Mouse (Mus musculus) hindbrain, postnatal 0 days (tissue): ENCODE measurements around the gene Arrb2. TPM values are rescaled to one million over a fixed set of nuclear protein-coding genes. Genes with fewer than 3 reads are reported as not detected.

ENCODE experiments used
- ATAC-seq: fragments of 200-750 bp; cut with Nextera tagmentation; 2 replicates; pipeline ENCODE4 v1.8.0; 2017; ENCODE audit warnings: mild to moderate bottlenecking, moderate TSS enrichment, moderate library complexity
- DNase-seq: peaks from one replicate; pipeline ENCODE4 v3.0.0-alpha.2; 2015; ENCODE audit warnings: low spot score
- H3K27ac ChIP-seq: fragments of 300-500 bp; sonication (generic); 2 replicates; pipeline ENCODE4 v1.5.1; 2014; ENCODE audit warnings: mild to moderate bottlenecking
- H3K27me3 ChIP-seq: fragments of 300-500 bp; sonication (generic); 2 replicates; pipeline ENCODE4 v1.6.1; 2014; ENCODE audit warnings: low read length, mixed read lengths; ENCODE audit not compliant: insufficient read depth
- H3K36me3 ChIP-seq: fragments of 300-500 bp; sonication (generic); 2 replicates; pipeline ENCODE4 v1.6.1; 2014; ENCODE audit warnings: low read length, mixed read lengths; ENCODE audit not compliant: insufficient read depth
- H3K4me1 ChIP-seq: fragments of 300-500 bp; sonication (generic); 2 replicates; pipeline ENCODE4 v1.6.1; 2014; ENCODE audit warnings: antibody characterized with exemption, low read length, mixed read lengths; ENCODE audit not compliant: insufficient read depth
- H3K4me2 ChIP-seq: fragments of 300-500 bp; sonication (generic); 2 replicates; pipeline ENCODE4 v1.6.1; 2014; ENCODE audit warnings: low read depth, mild to moderate bottlenecking, low read length, moderate library complexity, mixed read lengths
- H3K4me3 ChIP-seq: fragments of 300-500 bp; sonication (generic); 2 replicates; pipeline ENCODE4 v1.5.1; 2014; ENCODE audit warnings: low read length
- H3K9ac ChIP-seq: fragments of 300-500 bp; sonication (generic); replicated peaks from 2 replicates; pipeline ENCODE4 v1.6.1; 2014; ENCODE audit warnings: mild to moderate bottlenecking, low read length, moderate library complexity, mixed read lengths
- H3K9me3 ChIP-seq: fragments of 300-500 bp; sonication (generic); 2 replicates; pipeline ENCODE4 v1.6.1; 2016; ENCODE audit warnings: low read length, mixed read lengths
- CTCF ChIP-seq: IDR thresholded peaks from 2 replicates; pipeline ENCODE4 v1.5.1; 2016; ENCODE audit warnings: antibody characterized with exemption, control low read depth, low read depth
- WGBS: fragments of 180-500 bp; shearing (Covaris S2); extraction: QIAGEN DNeasy Blood & Tissue Kit; methylation state at CpG from one replicate; pipeline ENCODE4 v1.1.7; 2014; 5-methylcytosine and 5-hydroxymethylcytosine counted together
- microRNA-seq, 2 experiments: library from miRNA; unstranded; fragments of <30 nt; microRNA quantifications; one replicate each; pipeline ENCODE4; 2016
- polyA plus RNA-seq: library from polyadenylated mRNA; unstranded; fragments of >200 nt; fragmentation: Nextera tagmentation; extraction: Ambion mirVana; gene quantifications from 2 replicates; pipeline ENCODE4 v1.2.1, GENCODE M21; 2015
- total RNA-seq: library from RNA; depleted of rRNA; stranded (reverse); fragments of >200 nt; gene quantifications from 2 replicates; pipeline ENCODE4 v1.2.3, GENCODE M21; 2014; rRNA removed

The Arrb2 gene
- total and polyA plus RNA-seq, 2 experiments from 2014 or later: 56.3 to 106 TPM

DNA sequence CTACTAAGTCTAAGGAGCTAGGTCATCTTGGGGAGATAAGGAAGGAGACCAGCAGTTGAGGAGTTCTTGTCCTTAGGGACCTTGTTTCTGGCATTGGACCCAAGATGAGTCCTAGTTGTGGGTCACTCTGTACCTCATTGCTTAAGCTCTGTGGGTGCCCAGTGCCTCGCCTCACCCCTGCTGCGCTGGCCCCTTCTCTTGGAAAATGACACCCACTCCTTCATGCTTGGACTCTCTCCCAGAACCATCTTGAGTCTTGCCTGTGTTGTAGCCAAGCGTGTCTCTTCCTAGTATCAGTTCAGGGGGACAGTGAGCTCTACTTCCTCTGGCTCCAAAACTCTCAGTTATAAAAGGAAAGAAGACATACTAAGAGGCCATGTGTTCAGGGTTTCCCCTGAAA lies 56.7 kb downstream of the Arrb2 start:
- Histone ChIP-seq H3K27me3 (no peaks in the 10 kb centered on the region), H3K9ac (no peak overlapping the region), H3K27ac (no peak overlapping the region), H3K4me3 (no peak overlapping the region), H3K4me1 (no peaks in the 10 kb centered on the region), H3K9me3 (no peaks in the 10 kb centered on the region), H3K4me2 (no peak overlapping the region), H3K36me3 (no peaks in the 10 kb centered on the region)
- TF ChIP-seq CTCF: no peak
- ATAC-seq: no peak
- DNase-seq: no peak
- 87% methylated on average over 3 of the region's 3 CpGs for WGBS

GRCm38 (mm10) chr11:70489684-70490083 lies 57.2 kb downstream of the Arrb2 start:
- Histone ChIP-seq H3K27me3 (no peaks in the 10 kb centered on the region), H3K9me3 (no peaks in the 10 kb centered on the region), H3K27ac (no peak overlapping the region), H3K9ac (no peak overlapping the region), H3K4me2 (no peak overlapping the region), H3K4me1 (no peaks in the 10 kb centered on the region), H3K4me3 (no peak overlapping the region), H3K36me3 (no peaks in the 10 kb centered on the region)
- ATAC-seq (no peak), DNase-seq (no peak)
- WGBS: 87% methylated on average over 6 of the region's 6 CpGs
- TF ChIP-seq CTCF: no peak

Small RNA genes within 50 kb of the gene (microRNA-seq; reads per million reads assigned to microRNA genes)
- gene Mir7115: 0.53 to 0.72 reads per million in 2 experiments

Other genes starting within 250 kb of the Arrb2 start
- gene Slc16a11, start 219.9 kb upstream of the Arrb2 start, total RNA-seq: 13.4 and 23.7 TPM in 2 replicates
- 12.9 and 14.3 TPM in 2 replicates for gene Slc16a11, start 219.9 kb upstream of the Arrb2 start, polyA plus RNA-seq
- gene Slc16a13, start 211.6 kb upstream of the Arrb2 start, total RNA-seq: 15.3 and 17.2 TPM in 2 replicates
- gene Slc16a13, start 211.6 kb upstream of the Arrb2 start, polyA plus RNA-seq: 9.4 and 10.8 TPM in 2 replicates
- 4.9 and 5.0 TPM in 2 replicates for gene Bcl6b, start 202.8 kb upstream of the Arrb2 start, total RNA-seq
- gene Bcl6b, start 202.8 kb upstream of the Arrb2 start, polyA plus RNA-seq: 2.4 and 2.7 TPM in 2 replicates
- gene 0610010K14Rik, start 194.7 kb upstream of the Arrb2 start, total RNA-seq: 61.6 and 96.0 TPM in 2 replicates
- 172 and 185 TPM in 2 replicates for gene 0610010K14Rik, start 194.7 kb upstream of the Arrb2 start, polyA plus RNA-seq
- 1.9 and 2.8 TPM in 2 replicates for gene Gm21988, start 192.8 kb upstream of the Arrb2 start, total RNA-seq
- gene Gm21988, start 192.8 kb upstream of the Arrb2 start, polyA plus RNA-seq: 14.2 and 15.2 TPM in 2 replicates
- 85.4 and 88.6 TPM in 2 replicates for gene Rnasek, start 192.8 kb upstream of the Arrb2 start, total RNA-seq
- 597 and 610 TPM in 2 replicates for gene Rnasek, start 192.8 kb upstream of the Arrb2 start, polyA plus RNA-seq
- 0.16 and 0.36 TPM in 2 replicates for gene Alox12, start 177.3 kb upstream of the Arrb2 start, total RNA-seq
- 0.32 and 0.49 TPM in 2 replicates for gene Alox12, start 177.3 kb upstream of the Arrb2 start, polyA plus RNA-seq
- gene Alox12e, start 110.0 kb upstream of the Arrb2 start, total RNA-seq: not detected in 2 replicates
- 0.08 and 0.09 TPM in 2 replicates for gene Alox12e, start 110.0 kb upstream of the Arrb2 start, polyA plus RNA-seq
- gene Alox15, start 80.6 kb upstream of the Arrb2 start, total RNA-seq: not detected in 2 replicates
- gene Alox15, start 80.6 kb upstream of the Arrb2 start, polyA plus RNA-seq: 0.09 TPM in 1 of 2 replicates, not detected in the other
- 33.7 and 57.5 TPM in 2 replicates for gene Pelp1, start 22.6 kb upstream of the Arrb2 start, total RNA-seq
- 23.6 and 25.5 TPM in 2 replicates for gene Pelp1, start 22.6 kb upstream of the Arrb2 start, polyA plus RNA-seq
- gene Med11, start 19.3 kb downstream of the Arrb2 start, total RNA-seq: 22.9 and 23.7 TPM in 2 replicates
- 29.3 and 30.5 TPM in 2 replicates for gene Med11, start 19.3 kb downstream of the Arrb2 start, polyA plus RNA-seq
- 0.11 and 1.2 TPM in 2 replicates for gene Zmynd15, start 26.8 kb downstream of the Arrb2 start, total RNA-seq
- 0.39 and 0.96 TPM in 2 replicates for gene Zmynd15, start 26.8 kb downstream of the Arrb2 start, polyA plus RNA-seq
- 2.8 and 3.3 TPM in 2 replicates for gene Cxcl16, start 27.3 kb downstream of the Arrb2 start, total RNA-seq
- gene Cxcl16, start 27.3 kb downstream of the Arrb2 start, polyA plus RNA-seq: 3.4 and 4.1 TPM in 2 replicates
- gene Tm4sf5, start 72.6 kb downstream of the Arrb2 start, total RNA-seq: 4.9 and 17.1 TPM in 2 replicates
- 6.9 and 8.6 TPM in 2 replicates for gene Tm4sf5, start 72.6 kb downstream of the Arrb2 start, polyA plus RNA-seq
- not detected in 2 replicates for gene Vmo1, start 82.0 kb downstream of the Arrb2 start, total RNA-seq
- gene Vmo1, start 82.0 kb downstream of the Arrb2 start, polyA plus RNA-seq: not detected in 2 replicates
- gene Gltpd2, start 86.6 kb downstream of the Arrb2 start, total RNA-seq: not detected in 2 replicates
- 0.24 and 0.31 TPM in 2 replicates for gene Gltpd2, start 86.6 kb downstream of the Arrb2 start, polyA plus RNA-seq
- gene Psmb6, start 92.7 kb downstream of the Arrb2 start, total RNA-seq: 409 and 504 TPM in 2 replicates
- 829 and 887 TPM in 2 replicates for gene Psmb6, start 92.7 kb downstream of the Arrb2 start, polyA plus RNA-seq
- not detected in 2 replicates for gene Gm40193, start 100.3 kb downstream of the Arrb2 start, total RNA-seq
- not detected in 2 replicates for gene Gm40193, start 100.3 kb downstream of the Arrb2 start, polyA plus RNA-seq
- gene Pld2, start 107.4 kb downstream of the Arrb2 start, total RNA-seq: 46.0 and 64.3 TPM in 2 replicates
- 17.7 and 19.1 TPM in 2 replicates for gene Pld2, start 107.4 kb downstream of the Arrb2 start, polyA plus RNA-seq
- gene Mink1, start 130.2 kb downstream of the Arrb2 start, total RNA-seq: 56.6 and 73.3 TPM in 2 replicates
- gene Mink1, start 130.2 kb downstream of the Arrb2 start, polyA plus RNA-seq: 13.6 and 15.2 TPM in 2 replicates
- gene 4930544D05Rik, start 183.2 kb downstream of the Arrb2 start, total RNA-seq: not detected in 2 replicates
- not detected in 2 replicates for gene 4930544D05Rik, start 183.2 kb downstream of the Arrb2 start, polyA plus RNA-seq
- 4.5 TPM in 1 of 2 replicates, not detected in the other for gene Chrne, start 186.6 kb downstream of the Arrb2 start, total RNA-seq
- gene Chrne, start 186.6 kb downstream of the Arrb2 start, polyA plus RNA-seq: 0.42 and 0.59 TPM in 2 replicates
- gene Gp1ba, start 206.5 kb downstream of the Arrb2 start, total RNA-seq: not detected in 2 replicates
- gene Gp1ba, start 206.5 kb downstream of the Arrb2 start, polyA plus RNA-seq: 0.24 and 0.42 TPM in 2 replicates
- 70.2 and 87.3 TPM in 2 replicates for gene Rnf167, start 214.6 kb downstream of the Arrb2 start, total RNA-seq
- 100 and 105 TPM in 2 replicates for gene Rnf167, start 214.6 kb downstream of the Arrb2 start, polyA plus RNA-seq
- gene Slc25a11, start 214.8 kb downstream of the Arrb2 start, total RNA-seq: 154 and 160 TPM in 2 replicates
- gene Slc25a11, start 214.8 kb downstream of the Arrb2 start, polyA plus RNA-seq: 168 and 171 TPM in 2 replicates
- gene Pfn1, start 222.0 kb downstream of the Arrb2 start, total RNA-seq: 460 and 560 TPM in 2 replicates
- gene Pfn1, start 222.0 kb downstream of the Arrb2 start, polyA plus RNA-seq: 606 and 634 TPM in 2 replicates
- 12.4 and 17.7 TPM in 2 replicates for gene Eno3, start 224.6 kb downstream of the Arrb2 start, total RNA-seq
- 5.9 and 8.3 TPM in 2 replicates for gene Eno3, start 224.6 kb downstream of the Arrb2 start, polyA plus RNA-seq
- gene Spag7, start 236.8 kb downstream of the Arrb2 start, total RNA-seq: 31.9 and 43.1 TPM in 2 replicates
- gene Spag7, start 236.8 kb downstream of the Arrb2 start, polyA plus RNA-seq: 138 and 142 TPM in 2 replicates